ENCODE assay signal across 25 mouse cellular contexts in genomic region chr19:36860393-36860792, GRCm38 (mm10). TPM values are rescaled to one million over a fixed set of nuclear protein-coding genes. Genes with fewer than 3 reads are reported as not detected.
A peak's percentile ranks its signal among the peaks of the same experiment; 100 is the strongest.
DNase-seq lines count a peak whose midpoint lies in the region; ATAC-seq and TF ChIP-seq lines count a peak whose summit lies in the region.
"Had no signal": no experiment of that assay in that cellular context is flagged by ENCODE, and none has a peak within 500 bp of the region (broad histone marks: within the 10 kb centered on the region; RNA-seq: fewer than 3 reads in every experiment).

No protein-coding gene starts in this region.

- no peak overlapping the region for H3K27ac ChIP-seq in liver, embryonic 11.5 days (ENCODE audit: low read depth, low read length)
- H3K27ac ChIP-seq in liver, postnatal 0 days (ENCODE audit: low read depth) = no peak overlapping the region
- H3K27ac ChIP-seq in forebrain, embryonic 13.5 days = no peak overlapping the region
- H3K27ac ChIP-seq: embryonic facial prominence, embryonic 15.5 days; forebrain, embryonic 15.5 days; heart, embryonic 10.5 days; limb, embryonic 13.5 days; midbrain, embryonic 15.5 days; neural tube, embryonic 13.5 days had no signal

- H3K4me2 ChIP-seq in liver, embryonic 11.5 days = no peak overlapping the region
- H3K4me2 ChIP-seq in liver, postnatal 0 days (ENCODE audit: low read depth, low read length) = no peak overlapping the region
- no peak overlapping the region for H3K4me2 ChIP-seq in forebrain, embryonic 13.5 days
- H3K4me2 ChIP-seq: embryonic facial prominence, embryonic 15.5 days; forebrain, embryonic 15.5 days; limb, embryonic 13.5 days; midbrain, embryonic 15.5 days; neural tube, embryonic 13.5 days had no signal

- no peaks in the 10 kb centered on the region for H3K27me3 ChIP-seq in liver, embryonic 11.5 days (replicated peaks; ENCODE audit: control insufficient read depth, insufficient read depth, low read length)
- no peaks in the 10 kb centered on the region for H3K27me3 ChIP-seq in G1E (ENCODE audit: insufficient read depth, low read length)
- H3K27me3 ChIP-seq in liver, postnatal 0 days (ENCODE audit: insufficient read depth, low read length) = no peaks in the 10 kb centered on the region
- no peaks in the 10 kb centered on the region for H3K27me3 ChIP-seq in forebrain, embryonic 13.5 days
- H3K27me3 ChIP-seq: embryonic facial prominence, embryonic 15.5 days; forebrain, embryonic 15.5 days; limb, embryonic 13.5 days; midbrain, embryonic 15.5 days; neural tube, embryonic 13.5 days had no signal

- H3K36me3 ChIP-seq in liver, embryonic 11.5 days (ENCODE audit: control insufficient read depth, insufficient read depth, low read length) = peaks cover 35% of the 10 kb centered on the region
- H3K36me3 ChIP-seq in G1E (replicated peaks) = peaks cover 83% of the 10 kb centered on the region
- H3K36me3 ChIP-seq in liver, postnatal 0 days (replicated peaks; ENCODE audit: insufficient read depth, low read length) = peaks cover 59% of the 10 kb centered on the region
- peaks cover 79% of the 10 kb centered on the region for H3K36me3 ChIP-seq in forebrain, embryonic 13.5 days (ENCODE audit: poor library complexity, severe bottlenecking)

- H3K9me3 ChIP-seq in liver, embryonic 11.5 days (ENCODE audit: control insufficient read depth, low read length) = no peaks in the 10 kb centered on the region
- no peaks in the 10 kb centered on the region for H3K9me3 ChIP-seq in G1E (replicated peaks)
- H3K9me3 ChIP-seq in liver, postnatal 0 days (ENCODE audit: low read length) = no peaks in the 10 kb centered on the region
- no peaks in the 10 kb centered on the region for H3K9me3 ChIP-seq in forebrain, embryonic 13.5 days (replicated peaks)
- H3K9me3 ChIP-seq: embryonic facial prominence, embryonic 15.5 days; forebrain, embryonic 15.5 days; heart, embryonic 10.5 days; limb, embryonic 13.5 days; midbrain, embryonic 15.5 days; neural tube, embryonic 13.5 days had no signal

- 0 out of 2 replicates have a peak, but pooled peaks have one; percentile 49 for ATAC-seq in liver, embryonic 11.5 days (replicated peaks; ENCODE audit: low FRiP score)
- peak; percentile 89 for ATAC-seq in G1E (ENCODE audit: extremely low read depth, insufficient number of reproducible peaks, low FRiP score, poor library complexity, severe bottlenecking)
- ATAC-seq in liver, postnatal 0 days = peak; percentile 68
- ATAC-seq in granulocyte monocyte progenitor cell, adult 5-6 weeks (replicated peaks; ENCODE audit: poor library complexity, severe bottlenecking) = no peak
- ATAC-seq in forebrain, embryonic 13.5 days = no peak
- ATAC-seq: CD4-positive, CD25-positive, alpha-beta regulatory T cell, adult 4 months; forebrain, embryonic 15.5 days; hindbrain, embryonic 16.5 days; intestine, embryonic 16.5 days; midbrain, embryonic 15.5 days had no signal

- H3K4me3 ChIP-seq in liver, embryonic 11.5 days (ENCODE audit: low read depth, low read length) = no peak overlapping the region
- no peak overlapping the region for H3K4me3 ChIP-seq in G1E (ENCODE audit: low read depth, low read length)
- H3K4me3 ChIP-seq in liver, postnatal 0 days (ENCODE audit: low read depth, low read length) = no peak overlapping the region
- H3K4me3 ChIP-seq in forebrain, embryonic 13.5 days = no peak overlapping the region
- H3K4me3 ChIP-seq: embryonic facial prominence, embryonic 15.5 days; forebrain, embryonic 15.5 days; heart, embryonic 10.5 days; limb, embryonic 13.5 days; midbrain, embryonic 15.5 days; myocyte; neural tube, embryonic 13.5 days had no signal

- 87% methylated on average over 5 of the region's 5 CpGs for WGBS in liver, embryonic 11.5 days
- WGBS in liver, postnatal 0 days (ENCODE audit: insufficient replicate concordance) = 83% methylated on average over 5 of the region's 5 CpGs
- 96% methylated on average over 5 of the region's 5 CpGs for WGBS in forebrain, embryonic 13.5 days

- TF ChIP-seq CTCF in G1E (IDR thresholded peaks at IDR 0.05; ENCODE audit: low read depth, low read length) = no peak
- TF ChIP-seq CTCF in liver, postnatal 0 days (IDR thresholded peaks at IDR 0.05; ENCODE audit: low read depth) = no peak

- H3K4me1 ChIP-seq in liver, embryonic 11.5 days (replicated peaks; ENCODE audit: control insufficient read depth, insufficient read depth, low read length) = no peaks in the 10 kb centered on the region
- peaks cover 24% of the 10 kb centered on the region for H3K4me1 ChIP-seq in G1E (ENCODE audit: insufficient read depth, low read depth, low read length)
- H3K4me1 ChIP-seq in liver, postnatal 0 days (ENCODE audit: insufficient read depth) = no peaks in the 10 kb centered on the region
- no peaks in the 10 kb centered on the region for H3K4me1 ChIP-seq in forebrain, embryonic 13.5 days
- H3K4me1 ChIP-seq: embryonic facial prominence, embryonic 15.5 days; forebrain, embryonic 15.5 days; heart, embryonic 10.5 days; limb, embryonic 13.5 days; midbrain, embryonic 15.5 days; neural tube, embryonic 13.5 days had no signal

- no peak for TF ChIP-seq EP300 in liver, postnatal 0 days (IDR thresholded peaks at IDR 0.05; ENCODE audit: low read depth)

- no peak overlapping the region for H3K9ac ChIP-seq in liver, embryonic 11.5 days (ENCODE audit: low read depth, low read length)
- H3K9ac ChIP-seq in liver, postnatal 0 days (replicated peaks) = no peak overlapping the region
- no peak overlapping the region for H3K9ac ChIP-seq in forebrain, embryonic 13.5 days
- H3K9ac ChIP-seq: embryonic facial prominence, embryonic 15.5 days; forebrain, embryonic 15.5 days; limb, embryonic 13.5 days; midbrain, embryonic 15.5 days; neural tube, embryonic 13.5 days had no signal

- DNase-seq in liver, embryonic 11.5 days (ENCODE audit: low spot score) = no peak
- DNase-seq in liver (no peak), 416B (ENCODE audit: low read depth) (peak; percentile 84), G1E (ENCODE audit: low spot score) (peak; percentile 8)
- no peak for DNase-seq in liver, postnatal 0 days
- DNase-seq: cerebellum, adult 9-10 months; kidney, postnatal 36 days; layer of hippocampus, postnatal 36 days; lung, adult 18-20 months; lung, postnatal 14 days; retina, postnatal 1 day; right cerebral cortex, postnatal 25 days; spleen, adult 18-20 months had no signal

RNA-seq across cellular contexts. Expression of gene Tnks2, which starts 26.4 kb away (rescaled TPM):
- 53.5 and 53.9 TPM in 2 replicates for polyA plus RNA-seq in liver, embryonic 11.5 days (2014; fragmentation: Nextera tagmentation; extraction: Ambion mirVana)
- total RNA-seq in G1E (2014; fragmentation: Nextera tagmentation) = 136 and 154 TPM in 2 replicates
- 131 and 143 TPM in 2 replicates for total RNA-seq in G1E (2017)
- 25.3 and 26.0 TPM in 2 replicates for polyA plus RNA-seq in G1E (2012)
- 9.3 and 9.8 TPM in 2 replicates for polyA plus RNA-seq in liver, postnatal 0 days (2015; fragmentation: Nextera tagmentation; extraction: Ambion mirVana)
- 39.1 and 55.1 TPM in 2 replicates for total RNA-seq in granulocyte monocyte progenitor cell, adult 5-6 weeks (2014; fragmentation: Nextera tagmentation)
- total RNA-seq in granulocyte monocyte progenitor cell, adult 5-6 weeks (2017) = 60.6 and 71.7 TPM in 2 replicates
- polyA plus RNA-seq in forebrain, embryonic 13.5 days (2015; fragmentation: Nextera tagmentation; extraction: Ambion mirVana) = 41.5 and 41.9 TPM in 2 replicates

RNA-seq across cellular contexts. Expression of gene Fgfbp3, which starts 59.0 kb away (rescaled TPM):
- 3.0 and 3.1 TPM in 2 replicates for polyA plus RNA-seq in liver, embryonic 11.5 days (2014; fragmentation: Nextera tagmentation; extraction: Ambion mirVana)
- total RNA-seq in G1E (2014; fragmentation: Nextera tagmentation) (4.1 and 5.6 TPM in 2 replicates), G1E (2017) (1.3 and 1.9 TPM in 2 replicates)
- polyA plus RNA-seq in G1E (2012) = 7.7 and 12.6 TPM in 2 replicates
- polyA plus RNA-seq in liver, postnatal 0 days (2015; fragmentation: Nextera tagmentation; extraction: Ambion mirVana) = 1.0 and 1.2 TPM in 2 replicates
- 1.7 TPM in 1 of 2 replicates, not detected in the other for total RNA-seq in granulocyte monocyte progenitor cell, adult 5-6 weeks (2014; fragmentation: Nextera tagmentation)
- 0.60 and 1.1 TPM in 2 replicates for total RNA-seq in granulocyte monocyte progenitor cell, adult 5-6 weeks (2017)
- polyA plus RNA-seq in forebrain, embryonic 13.5 days (2015; fragmentation: Nextera tagmentation; extraction: Ambion mirVana) = 25.5 and 26.2 TPM in 2 replicates
- polyA plus RNA-seq: CD4-positive, CD25-positive, alpha-beta regulatory T cell, adult 4 months had no signal

Comparison
In these comparisons a context has a peak if more than half of its experiments do, and no peak if none do; other contexts are left out.
1. ATAC-seq: peak in liver, embryonic 11.5 days (single experiment), G1E (single experiment) and liver, postnatal 0 days (single experiment); none in granulocyte monocyte progenitor cell, adult 5-6 weeks (single experiment) and forebrain, embryonic 13.5 days (single experiment).
2. DNase-seq: peak in 416B (single experiment) and G1E (single experiment); none in liver, embryonic 11.5 days (single experiment), liver (single experiment) and liver, postnatal 0 days (single experiment).